Mouse (Mus musculus) ES-Bruce4 (cell line): ENCODE measurements at regions not wholly inside any gene's neighbourhood (a gene's known extent, or its start where the extent isn't known, plus 50 kb on each side); places are given as distances from the start of the nearest gene placed in this dataset.

ENCODE experiments used
- H3K27ac ChIP-seq: 2 replicates; pipeline ENCODE4 v1.5.1; 2012; ENCODE audit warnings: low read length, inconsistent platforms; ENCODE audit not compliant: insufficient read depth
- H3K27me3 ChIP-seq: 2 replicates; pipeline ENCODE4 v1.6.1; 2012; ENCODE audit warnings: mild to moderate bottlenecking, low read length, inconsistent platforms; ENCODE audit not compliant: control insufficient read depth, poor library complexity, insufficient read depth, severe bottlenecking
- H3K36me3 ChIP-seq: 2 replicates; pipeline ENCODE4 v1.6.1; 2012; ENCODE audit warnings: inconsistent platforms, mild to moderate bottlenecking, low read length, moderate library complexity; ENCODE audit not compliant: control insufficient read depth, poor library complexity, insufficient read depth, severe bottlenecking
- H3K4me1 ChIP-seq: one replicate; pipeline ENCODE4 v1.8.1; 2011; ENCODE audit warnings: low read length; ENCODE audit not compliant: control insufficient read depth, insufficient read depth
- H3K4me3 ChIP-seq: 2 replicates; pipeline ENCODE4 v1.5.1; 2011; ENCODE audit warnings: low read depth, mild to moderate bottlenecking, low read length
- H3K9ac ChIP-seq: 2 replicates; pipeline ENCODE4 v1.6.1; 2012; ENCODE audit warnings: low read depth, mild to moderate bottlenecking, inconsistent platforms; ENCODE audit not compliant: poor library complexity, severe bottlenecking
- H3K9me3 ChIP-seq: replicated peaks from 2 replicates; pipeline ENCODE4 v1.6.1; 2012; ENCODE audit warnings: mild to moderate bottlenecking, low read length, inconsistent platforms; ENCODE audit not compliant: control insufficient read depth, poor library complexity, insufficient read depth, severe bottlenecking
- CTCF ChIP-seq: IDR thresholded peaks from one replicate; pipeline ENCODE4 v1.8.1; 2011; ENCODE audit warnings: low read depth, low read length
- EP300 ChIP-seq: IDR thresholded peaks from 2 replicates; pipeline ENCODE4 v1.6.1; 2011; ENCODE audit warnings: low read depth, low read length; ENCODE audit not compliant: insufficient read depth
- POLR2A ChIP-seq: IDR thresholded peaks from one replicate; pipeline ENCODE4 v1.8.1; 2011; ENCODE audit warnings: low read length; ENCODE audit not compliant: insufficient read depth

- Histone ChIP-seq H3K9ac (no peak overlapping the region), H3K27me3 (no peaks in the 10 kb centered on the region), H3K9me3 (no peaks in the 10 kb centered on the region), H3K4me1 (no peaks in the 10 kb centered on the region), H3K36me3 (no peaks in the 10 kb centered on the region), H3K4me3 (no peak overlapping the region), H3K27ac (no peak overlapping the region)
- TF ChIP-seq POLR2A (no peak), EP300 (no peak), CTCF (no peak)
Measured at GRCm38 (mm10) chr15:88068476-88068875, 524.4 kb downstream of the Fam19a5 start.

DNA sequence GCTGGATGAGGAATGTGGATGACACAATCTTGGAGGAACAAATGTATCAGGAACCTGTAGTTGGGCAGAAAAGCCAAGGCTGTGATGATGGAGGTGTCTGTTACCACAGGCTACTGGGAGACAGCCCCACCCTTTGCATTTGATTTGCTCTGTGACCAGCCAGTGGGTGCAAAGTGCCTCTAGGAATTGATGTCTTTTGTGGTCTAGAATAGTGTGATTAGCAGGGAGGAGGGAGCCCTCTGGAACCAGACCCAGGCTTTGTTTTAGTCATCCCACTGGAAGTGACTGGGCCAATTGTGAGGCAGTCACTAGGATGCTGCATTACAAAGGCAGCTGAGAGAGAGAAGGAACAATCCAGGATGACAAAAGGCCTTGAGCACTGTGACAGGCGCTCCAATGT lies 527.4 kb upstream of the Zdhhc25 start:
- TF ChIP-seq POLR2A (no peak), CTCF (no peak), EP300 (no peak)
- H3K27ac ChIP-seq, result no peak overlapping the region
- no peak overlapping the region for H3K9ac ChIP-seq
- no peaks in the 10 kb centered on the region for H3K9me3 ChIP-seq
- no peaks in the 10 kb centered on the region for H3K4me1 ChIP-seq
- no peaks in the 10 kb centered on the region for H3K36me3 ChIP-seq
- H3K27me3 ChIP-seq, result no peaks in the 10 kb centered on the region
- no peak overlapping the region for H3K4me3 ChIP-seq

- TF ChIP-seq EP300 (no peak), POLR2A (no peak), CTCF (no peak)
- H3K27me3 ChIP-seq, result no peaks in the 10 kb centered on the region
- H3K9me3 ChIP-seq, result no peaks in the 10 kb centered on the region
- H3K4me1 ChIP-seq, result no peaks in the 10 kb centered on the region
- H3K27ac ChIP-seq, result no peak overlapping the region
- no peaks in the 10 kb centered on the region for H3K36me3 ChIP-seq
- no peak overlapping the region for H3K4me3 ChIP-seq
- H3K9ac ChIP-seq, result no peak overlapping the region
Measured at GRCm38 (mm10) chr15:88083911-88084310, 516.2 kb upstream of the Zdhhc25 start.

- Histone ChIP-seq H3K9ac (no peak overlapping the region), H3K27me3 (no peaks in the 10 kb centered on the region), H3K36me3 (no peaks in the 10 kb centered on the region), H3K4me1 (no peaks in the 10 kb centered on the region), H3K4me3 (no peak overlapping the region), H3K27ac (no peak overlapping the region), H3K9me3 (no peaks in the 10 kb centered on the region)
- TF ChIP-seq CTCF (no peak), EP300 (no peak), POLR2A (no peak)
Measured at GRCm38 (mm10) chr15:88085631-88086030, 514.5 kb upstream of the Zdhhc25 start.

GRCm38 (mm10) chr15:88089486-88089885 lies 510.6 kb upstream of the Zdhhc25 start:
- no peak for TF ChIP-seq CTCF
- no peak for TF ChIP-seq EP300
- TF ChIP-seq POLR2A, result no peak
- no peak overlapping the region for H3K4me3 ChIP-seq
- no peak overlapping the region for H3K9ac ChIP-seq
- no peaks in the 10 kb centered on the region for H3K9me3 ChIP-seq
- H3K27me3 ChIP-seq, result no peaks in the 10 kb centered on the region
- no peaks in the 10 kb centered on the region for H3K36me3 ChIP-seq
- no peaks in the 10 kb centered on the region for H3K4me1 ChIP-seq
- no peak overlapping the region for H3K27ac ChIP-seq

DNA sequence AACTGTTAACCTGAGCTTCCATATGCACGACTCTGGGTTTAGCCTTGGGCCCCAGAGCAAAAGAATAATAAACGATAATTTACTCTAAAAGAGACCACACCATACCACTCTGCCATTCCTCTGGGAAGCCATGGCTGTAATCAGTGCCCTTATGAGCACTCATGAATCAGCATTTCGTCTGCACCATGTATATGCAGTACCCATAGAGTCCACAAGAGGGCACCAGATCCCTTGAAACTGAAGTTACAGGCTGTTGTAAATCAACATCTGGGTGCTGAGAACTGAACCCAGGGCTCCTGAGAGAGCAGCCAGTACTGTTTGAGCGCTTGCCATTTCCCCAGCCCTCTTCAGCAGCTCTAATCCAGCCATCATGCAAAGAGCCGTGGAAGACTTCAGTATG lies 508.7 kb upstream of the Zdhhc25 start:
- Histone ChIP-seq H3K27ac (no peak overlapping the region), H3K4me3 (no peak overlapping the region), H3K9ac (no peak overlapping the region), H3K4me1 (no peaks in the 10 kb centered on the region), H3K9me3 (no peaks in the 10 kb centered on the region), H3K36me3 (no peaks in the 10 kb centered on the region), H3K27me3 (no peaks in the 10 kb centered on the region)
- no peak for TF ChIP-seq POLR2A
- TF ChIP-seq CTCF, result no peak
- TF ChIP-seq EP300, result no peak
